Mouse (Mus musculus) regulatory T cell (primary cell): ENCODE data around the gene 3110009E18Rik.

ENCODE experiments used
- in situ Hi-C: fragments of 300-600 bp; cut with MboI, MseI; formaldehyde crosslinking; loops from one replicate; pipeline ENCODE4 v1.15.1; 2025; ENCODE audit warnings: high pct_unique_total_duplicates

Gene 3110009E18Rik

GRCm38 (mm10) chr1:120236424-120236823, 115.4 kb downstream of the 3110009E18Rik start:
- in situ Hi-C loops = no loop called here

DNA sequence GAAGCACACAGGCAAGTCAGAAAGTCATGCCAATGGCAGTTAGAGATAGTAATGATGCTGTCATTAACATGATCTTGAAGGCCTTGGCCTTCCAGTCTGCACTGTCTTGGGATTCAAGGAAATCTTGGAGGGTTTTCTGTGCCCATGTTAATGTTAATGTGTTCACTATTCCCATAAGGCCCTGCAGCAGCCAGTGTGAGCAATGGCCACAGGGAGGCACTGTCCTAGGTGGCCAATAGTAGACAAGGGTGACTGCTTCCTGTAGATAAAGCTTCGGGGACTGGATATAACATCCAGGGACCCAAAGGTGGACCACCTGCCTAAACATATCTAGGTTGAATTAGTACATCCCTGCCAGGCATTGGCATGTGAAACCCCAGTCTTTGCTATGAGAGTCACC, 116.1 kb downstream of the 3110009E18Rik start:
- in situ Hi-C loops = no loop called here
